Mouse (Mus musculus): ENCODE measurements around the gene Mup20. TPM values are rescaled to one million over a fixed set of nuclear protein-coding genes. Genes with fewer than 3 reads are reported as not detected.
"Not testable (repeated sequence)": the region's sequence is repeated elsewhere in the genome, so short reads cannot be mapped to it uniquely, and the experiment has no call there.

Gene Mup20
- polyA plus RNA-seq (2016; fragmentation: Nextera tagmentation; extraction: Ambion mirVana): not detected in 2 replicates

DNA sequence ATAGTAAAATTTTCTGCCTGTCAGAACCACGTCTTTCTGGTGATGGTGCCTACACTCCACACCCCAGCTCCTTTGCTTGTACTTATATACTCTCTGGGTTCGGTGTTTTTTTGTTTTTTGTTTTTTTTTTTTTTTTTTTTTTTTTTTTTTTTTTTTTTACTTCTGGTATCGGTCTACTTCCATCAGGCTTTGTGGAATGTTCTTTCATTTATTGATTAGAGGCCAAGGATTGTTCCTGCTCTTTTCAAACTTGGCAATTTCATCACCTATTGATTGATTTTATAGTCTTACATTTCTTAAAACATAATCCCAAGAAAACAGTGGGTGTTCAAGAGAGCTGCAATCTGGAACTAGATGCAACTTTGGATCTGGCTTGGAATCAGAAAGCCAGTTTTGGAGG lies at the start of gene Mup20:
Gene Mup20, minus strand, starts transcription at position 101 of the 400 bp plus-strand sequence.
- H3K4me2 ChIP-seq; H3K4me3 ChIP-seq; H3K36me3 ChIP-seq; H3K9ac ChIP-seq; H3K4me1 ChIP-seq; H3K9me3 ChIP-seq (replicated peaks); H3K27me3 ChIP-seq (replicated peaks); ATAC-seq; H3K27ac ChIP-seq: not testable (repeated sequence)
- WGBS (ENCODE audit: insufficient replicate concordance): 63% methylated on average over 2 of the region's 3 CpGs

DNA sequence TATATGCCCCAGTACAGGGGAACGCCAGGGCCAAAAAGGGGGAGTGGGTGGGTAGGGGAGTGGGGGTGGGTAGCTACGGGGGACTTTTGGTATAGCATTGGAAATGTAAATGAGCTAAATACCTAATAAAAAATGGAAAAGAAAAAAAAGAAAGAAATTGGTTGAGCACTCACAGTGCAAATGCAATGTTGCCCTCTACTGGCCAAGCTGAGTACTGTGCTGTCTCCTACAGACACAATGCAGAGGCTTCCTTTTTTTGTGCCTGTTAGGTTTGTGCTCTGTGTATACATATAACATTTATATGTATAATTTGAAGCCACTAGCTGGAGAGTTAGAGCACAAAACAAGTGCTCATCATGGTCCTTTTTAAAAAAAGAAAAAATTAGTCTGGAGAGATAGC lies 49.4 kb upstream of the Mup20 start:
- 76% methylated on average over 2 of the region's 2 CpGs for WGBS (ENCODE audit: insufficient replicate concordance)
- not testable (repeated sequence) for H3K9ac ChIP-seq; H3K4me2 ChIP-seq; H3K36me3 ChIP-seq; H3K27me3 ChIP-seq (replicated peaks); H3K27ac ChIP-seq; H3K4me1 ChIP-seq; H3K4me3 ChIP-seq; ATAC-seq; H3K9me3 ChIP-seq (replicated peaks)

DNA sequence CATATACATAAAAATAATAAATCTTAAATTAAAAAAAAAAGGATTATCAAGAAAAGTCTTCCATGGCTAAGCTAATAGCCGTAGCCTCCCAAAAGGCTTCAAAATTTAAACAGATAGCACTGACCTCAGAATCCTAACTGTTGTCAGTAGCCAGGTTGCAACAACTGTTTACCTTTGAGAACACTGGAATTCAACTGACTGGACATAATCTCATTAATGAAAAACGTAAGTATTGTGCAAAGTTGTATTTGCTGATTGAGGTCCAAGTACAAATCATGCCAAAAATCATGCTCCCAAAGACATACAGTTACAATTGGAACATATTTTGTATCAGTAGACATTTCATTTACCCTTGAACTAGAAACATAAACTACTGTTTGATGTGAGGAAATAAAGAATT lies 34.0 kb upstream of the Mup20 start:
- H3K4me1 ChIP-seq: no peaks in the 10 kb centered on the region
- no peaks in the 10 kb centered on the region for H3K9me3 ChIP-seq (replicated peaks)
- no peak overlapping the region for H3K4me3 ChIP-seq
- H3K27me3 ChIP-seq (replicated peaks): no peaks in the 10 kb centered on the region
- no peak overlapping the region for H3K27ac ChIP-seq
- H3K9ac ChIP-seq: no peak overlapping the region
- ATAC-seq: no peak
- H3K36me3 ChIP-seq: no peaks in the 10 kb centered on the region
- H3K4me2 ChIP-seq: no peak overlapping the region
- WGBS (ENCODE audit: insufficient replicate concordance): 56% methylated on average over 2 of the region's 2 CpGs

DNA sequence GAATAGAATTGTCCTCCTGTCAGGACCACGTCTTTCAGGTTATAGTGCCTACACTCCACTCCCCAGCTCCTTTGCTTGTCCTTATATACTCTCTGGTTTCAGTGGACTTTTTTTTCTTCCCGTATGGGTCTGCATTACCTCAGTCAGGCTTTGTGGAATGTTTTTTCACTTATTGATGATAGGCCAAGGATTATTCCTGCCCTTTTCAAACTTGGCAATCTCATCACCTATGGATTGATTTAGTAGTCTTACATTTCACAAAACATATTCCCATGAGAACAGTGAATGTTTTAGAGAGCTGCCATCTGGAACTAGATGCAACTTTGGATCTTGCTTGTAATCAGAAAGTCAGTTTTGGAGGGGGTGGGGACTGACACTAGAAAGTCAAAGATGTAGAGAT lies 33.3 kb upstream of the Mup20 start, which contains the start of gene Mup3:
Gene Mup3, minus strand, starts transcription at position 102 of the 400 bp plus-strand sequence.
- no peak within 1 kb of the TSS for H3K4me3 ChIP-seq
- no peaks in the 10 kb centered on the region for H3K36me3 ChIP-seq
- no peaks in the 10 kb centered on the region for H3K27me3 ChIP-seq (replicated peaks)
- no peak within 1 kb of the TSS for H3K27ac ChIP-seq
- 51% methylated on average over 2 of the region's 2 CpGs for WGBS (ENCODE audit: insufficient replicate concordance)
- no peak within 1 kb of the TSS for H3K4me2 ChIP-seq
- no peak for ATAC-seq
- no peaks in the 10 kb centered on the region for H3K4me1 ChIP-seq
- no peak within 1 kb of the TSS for H3K9ac ChIP-seq
- H3K9me3 ChIP-seq (replicated peaks): no peaks in the 10 kb centered on the region

DNA sequence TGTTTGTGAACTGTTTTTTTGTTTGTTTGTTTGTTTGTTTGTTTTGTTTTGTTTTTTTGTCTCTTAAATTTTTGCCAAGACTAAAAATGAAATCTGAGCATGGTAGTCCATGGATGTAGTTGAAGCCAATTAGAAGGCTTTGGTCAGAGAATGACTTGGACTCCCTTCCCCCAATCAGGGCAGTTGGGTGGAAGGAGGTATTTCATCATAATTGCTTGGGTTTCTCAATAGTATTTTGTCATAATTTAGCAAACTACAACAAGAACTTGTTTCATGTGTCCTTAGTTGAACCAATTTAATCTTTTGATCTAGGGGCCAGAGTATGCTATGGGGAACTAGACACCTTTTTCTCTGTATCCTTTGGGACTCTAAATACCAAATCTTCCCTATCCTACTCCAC lies 28.8 kb upstream of the Mup20 start:
- Histone ChIP-seq H3K36me3 (no peaks in the 10 kb centered on the region), H3K4me2 (no peak overlapping the region), H3K27ac (no peak overlapping the region), H3K9me3 (replicated peaks) (no peaks in the 10 kb centered on the region), H3K4me3 (no peak overlapping the region), H3K27me3 (replicated peaks) (no peaks in the 10 kb centered on the region), H3K4me1 (no peaks in the 10 kb centered on the region), H3K9ac (no peak overlapping the region)
- no peak for ATAC-seq

DNA sequence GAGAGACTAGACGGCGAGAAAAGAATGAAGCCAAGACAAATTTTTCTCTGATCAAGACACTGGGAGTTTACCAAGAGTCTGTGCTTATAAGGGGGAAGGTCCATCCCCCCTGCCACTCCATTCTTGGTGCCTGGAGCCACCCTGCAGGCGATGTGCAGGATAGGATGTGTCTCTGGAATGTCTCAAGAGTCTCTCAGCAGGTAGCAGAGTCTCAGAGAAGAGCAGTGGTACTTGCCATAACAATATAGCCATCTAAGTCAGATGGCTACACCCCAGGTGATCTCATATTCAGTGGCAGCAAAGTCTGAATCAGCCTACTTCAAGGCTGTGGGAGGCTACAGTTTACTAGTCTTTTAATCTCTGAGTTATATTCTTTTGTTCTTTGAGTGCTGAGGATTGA lies 21.2 kb upstream of the Mup20 start:
- Histone ChIP-seq H3K4me3 (no peak overlapping the region), H3K9me3 (replicated peaks) (peaks cover 11% of the 10 kb centered on the region), H3K27ac (no peak overlapping the region), H3K9ac (no peak overlapping the region), H3K4me2 (no peak overlapping the region), H3K36me3 (no peaks in the 10 kb centered on the region), H3K4me1 (no peaks in the 10 kb centered on the region), H3K27me3 (replicated peaks) (no peaks in the 10 kb centered on the region)
- no peak for ATAC-seq
- 58% methylated on average over 3 of the region's 3 CpGs for whole genome bisulfite sequencing (ENCODE audit: insufficient replicate concordance)

DNA sequence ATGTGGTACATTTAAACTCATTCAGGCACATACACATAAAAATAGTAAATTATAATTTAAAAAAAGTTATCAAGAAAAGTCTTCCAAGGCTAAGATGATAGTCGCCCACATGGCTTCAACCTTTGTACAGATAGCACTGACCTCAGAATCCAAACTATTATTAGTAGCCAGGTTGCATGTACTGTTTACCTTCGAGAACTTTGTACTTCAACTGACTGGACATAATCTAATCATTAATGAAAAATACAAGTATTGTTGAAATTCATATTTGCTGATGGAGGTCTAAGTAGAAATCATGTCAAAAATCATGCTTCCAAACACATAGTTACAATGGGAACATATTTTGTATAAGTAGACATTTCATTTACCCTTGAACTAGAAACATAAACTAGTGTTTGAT lies 822 bp upstream of the Mup20 start:
- not testable (repeated sequence) for H3K4me2 ChIP-seq; ATAC-seq; H3K27ac ChIP-seq; H3K9ac ChIP-seq; H3K9me3 ChIP-seq (replicated peaks); H3K36me3 ChIP-seq; H3K4me1 ChIP-seq; H3K27me3 ChIP-seq (replicated peaks); H3K4me3 ChIP-seq
- WGBS (ENCODE audit: insufficient replicate concordance): 50% methylated on average over 2 of the region's 2 CpGs

DNA sequence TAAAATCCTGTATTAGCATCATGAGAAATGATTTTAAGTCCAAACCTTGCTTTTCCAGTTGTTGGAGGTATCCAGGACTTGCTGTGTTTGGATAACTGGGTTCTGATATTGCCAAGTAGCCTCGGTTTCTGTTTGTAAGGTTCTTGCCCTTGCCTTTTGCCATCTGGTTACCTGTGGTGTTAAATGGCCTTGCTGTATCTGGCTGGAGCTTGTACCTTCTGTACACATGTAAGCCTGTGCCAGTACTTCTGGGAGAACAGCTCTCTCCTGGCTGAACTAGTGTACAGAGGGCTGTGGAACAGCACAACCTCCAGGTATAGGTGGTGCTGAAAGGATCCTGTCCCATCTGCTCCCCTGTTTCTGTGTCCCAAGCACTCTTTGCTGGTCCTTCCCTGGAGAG lies 27.7 kb downstream of the Mup20 start:
- H3K9ac ChIP-seq: no peak overlapping the region
- ATAC-seq: no peak
- H3K27me3 ChIP-seq (replicated peaks): no peaks in the 10 kb centered on the region
- H3K4me3 ChIP-seq: no peak overlapping the region
- H3K36me3 ChIP-seq: no peaks in the 10 kb centered on the region
- 43% methylated on average over 1 of the region's 1 CpGs for WGBS (ENCODE audit: insufficient replicate concordance)
- no peaks in the 10 kb centered on the region for H3K4me1 ChIP-seq
- no peak overlapping the region for H3K4me2 ChIP-seq
- no peaks in the 10 kb centered on the region for H3K9me3 ChIP-seq (replicated peaks)
- H3K27ac ChIP-seq: no peak overlapping the region

DNA sequence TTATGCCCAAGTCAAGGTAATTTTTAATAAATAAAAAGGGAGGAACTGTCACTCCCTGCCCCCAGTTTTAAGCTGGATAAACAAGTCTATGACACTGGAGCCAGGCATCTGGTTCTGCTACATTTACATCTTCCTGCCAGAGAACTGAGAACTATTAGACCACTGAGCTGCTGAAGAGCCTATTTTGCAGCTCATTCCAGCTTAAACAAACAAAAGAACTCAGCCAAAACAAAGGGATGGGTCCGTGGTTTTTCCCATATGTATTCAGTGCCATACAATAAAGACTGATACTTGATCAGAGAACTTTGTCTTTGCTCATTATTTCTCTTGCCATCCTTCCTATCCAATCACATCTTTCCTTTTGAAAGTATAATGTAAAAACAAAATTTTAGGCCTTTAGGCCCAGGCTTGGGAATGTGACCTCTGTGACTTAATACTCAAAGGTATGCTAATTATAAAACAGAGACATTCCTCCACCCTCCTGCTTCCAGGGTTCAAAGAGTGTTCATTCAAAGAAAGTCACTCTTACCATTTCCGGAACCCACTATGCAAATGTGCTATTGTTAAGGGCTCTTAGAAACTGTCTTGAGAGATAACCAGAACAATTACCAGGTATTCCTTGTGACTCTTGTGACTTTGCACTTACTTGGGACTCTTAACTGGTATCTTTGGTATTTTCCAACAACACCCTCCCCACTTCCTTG lies 29.6 kb downstream of the Mup20 start:
- no peaks in the 10 kb centered on the region for H3K4me1 ChIP-seq
- H3K9me3 ChIP-seq (replicated peaks): no peaks in the 10 kb centered on the region
- H3K9ac ChIP-seq: no peak overlapping the region
- no peaks in the 10 kb centered on the region for H3K36me3 ChIP-seq
- no peak overlapping the region for H3K27ac ChIP-seq
- H3K27me3 ChIP-seq (replicated peaks): no peaks in the 10 kb centered on the region
- H3K4me2 ChIP-seq: no peak overlapping the region
- WGBS (ENCODE audit: insufficient replicate concordance): 53% methylated on average over 2 of the region's 2 CpGs
- no peak overlapping the region for H3K4me3 ChIP-seq
- ATAC-seq: no peak

DNA sequence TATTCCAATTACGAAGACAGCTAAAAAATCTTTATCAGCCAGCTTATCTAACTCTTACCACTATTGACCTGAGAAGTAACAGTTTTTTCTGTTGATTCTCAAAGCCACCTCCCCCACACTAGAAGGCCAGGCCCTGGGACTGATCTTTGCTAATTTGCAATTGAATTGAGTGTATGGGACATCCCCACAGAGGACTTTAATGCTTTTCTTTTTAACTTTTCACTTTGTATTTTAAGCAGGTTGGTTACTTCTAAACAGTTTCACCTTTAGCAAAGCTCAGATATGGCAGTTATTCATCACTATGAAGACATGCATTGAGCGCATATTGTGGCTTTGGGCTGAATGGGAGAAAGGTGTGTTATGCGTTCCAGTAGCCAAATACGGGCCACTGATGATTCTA lies 30.3 kb downstream of the Mup20 start:
- Histone ChIP-seq H3K27ac (no peak overlapping the region), H3K4me1 (no peaks in the 10 kb centered on the region), H3K9ac (no peak overlapping the region), H3K36me3 (no peaks in the 10 kb centered on the region), H3K4me3 (no peak overlapping the region), H3K9me3 (replicated peaks) (no peaks in the 10 kb centered on the region), H3K4me2 (no peak overlapping the region), H3K27me3 (replicated peaks) (no peaks in the 10 kb centered on the region)
- no peak for ATAC-seq
- WGBS (ENCODE audit: insufficient replicate concordance): 67% methylated on average over 4 of the region's 4 CpGs

DNA sequence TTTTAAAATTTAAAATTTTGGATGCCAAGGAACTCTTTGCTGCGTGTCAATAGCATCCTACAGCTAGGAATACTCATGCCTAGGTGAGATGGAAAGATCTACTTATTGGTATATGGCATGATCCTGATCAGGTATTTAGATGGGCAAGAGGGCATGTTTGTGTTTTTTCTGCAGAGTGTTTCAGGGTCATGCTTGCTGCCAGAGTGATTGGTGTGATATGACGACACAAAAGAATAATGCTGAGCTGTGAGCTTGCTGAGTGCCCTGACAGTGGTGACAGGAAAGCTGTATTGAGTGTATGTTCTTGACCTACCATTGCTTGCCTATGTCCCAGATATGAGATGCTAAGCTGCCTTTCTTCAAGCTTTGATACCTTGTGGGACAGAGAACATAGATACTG lies 30.8 kb downstream of the Mup20 start:
- no peak for ATAC-seq
- no peak overlapping the region for H3K4me2 ChIP-seq
- no peak overlapping the region for H3K27ac ChIP-seq
- H3K9ac ChIP-seq: no peak overlapping the region
- WGBS (ENCODE audit: insufficient replicate concordance): 50% methylated on average over 2 of the region's 2 CpGs
- H3K27me3 ChIP-seq (replicated peaks): no peaks in the 10 kb centered on the region
- no peak overlapping the region for H3K4me3 ChIP-seq
- no peaks in the 10 kb centered on the region for H3K9me3 ChIP-seq (replicated peaks)
- H3K4me1 ChIP-seq: no peaks in the 10 kb centered on the region
- H3K36me3 ChIP-seq: no peaks in the 10 kb centered on the region

DNA sequence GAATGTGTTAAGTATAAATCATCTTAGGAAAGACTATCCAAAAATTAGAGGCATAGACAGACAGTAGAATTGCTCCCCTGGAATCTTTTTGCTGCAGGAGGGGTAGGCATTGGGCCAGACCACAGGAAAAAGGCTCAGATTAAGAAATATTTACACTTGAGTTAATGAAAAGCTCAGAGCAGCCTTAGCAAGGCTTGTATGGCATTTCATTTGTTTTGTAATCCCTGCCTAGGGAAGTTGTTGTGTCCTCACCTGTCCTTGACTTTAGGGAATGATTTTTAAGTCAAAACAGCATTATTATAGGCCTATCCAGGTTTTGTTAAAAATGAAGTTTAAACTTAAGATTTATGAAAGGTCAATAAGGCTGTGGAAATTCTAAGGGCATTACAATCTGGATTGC lies 33.4 kb downstream of the Mup20 start:
- not testable (repeated sequence) for H3K9ac ChIP-seq; H3K27ac ChIP-seq; H3K4me3 ChIP-seq; ATAC-seq; H3K27me3 ChIP-seq (replicated peaks); H3K9me3 ChIP-seq (replicated peaks); H3K4me1 ChIP-seq; H3K36me3 ChIP-seq; H3K4me2 ChIP-seq

Measured in liver, embryonic 12.5 days (tissue).